8 mouse cellular contexts compared by ENCODE assay signal in the genomic region with DNA sequence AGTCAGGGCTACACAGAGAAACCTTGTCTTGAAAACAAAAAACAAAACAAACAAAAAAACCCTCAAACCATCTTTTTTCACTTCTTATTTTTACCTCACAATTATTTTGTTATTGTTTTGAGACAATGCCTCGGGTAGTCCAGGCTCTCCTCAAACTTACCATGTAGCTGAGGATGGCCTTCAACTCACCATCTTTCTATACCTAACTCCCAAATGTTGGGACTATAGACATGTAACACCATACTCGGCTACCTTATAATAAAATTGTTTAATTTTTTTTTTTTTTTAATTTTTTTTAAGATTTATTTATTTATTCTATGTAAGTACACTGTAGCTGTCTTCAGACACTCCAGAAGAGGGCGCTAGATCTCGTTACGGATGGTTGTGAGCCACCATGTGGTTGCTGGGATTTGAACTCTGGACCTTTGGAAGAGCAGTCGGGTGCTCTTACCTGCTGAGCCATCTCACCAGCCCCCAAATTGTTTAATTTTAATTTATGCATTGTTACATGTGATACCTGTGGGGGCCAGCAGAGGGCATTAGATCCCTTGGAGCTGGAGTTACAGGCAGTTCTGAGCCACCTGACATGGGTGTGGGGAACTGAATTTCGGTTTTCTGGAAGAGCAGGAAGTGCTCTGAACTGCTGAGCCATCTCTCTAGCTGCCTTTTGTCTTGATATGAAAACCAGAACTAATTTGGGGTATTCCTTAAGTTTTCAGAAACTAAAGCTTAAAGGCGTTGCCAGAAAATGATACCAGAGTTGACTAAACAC. TPM values are rescaled to one million over a fixed set of nuclear protein-coding genes. Genes with fewer than 3 reads are reported as not detected.
A peak's percentile ranks its signal among the peaks of the same experiment; 100 is the strongest.
DNase-seq lines count a peak whose midpoint lies in the region; ATAC-seq lines count a peak whose summit lies in the region.

No protein-coding gene starts in this region.

- no peak overlapping the region for H3K9ac ChIP-seq in lung, embryonic 16.5 days (ENCODE audit: low read length)

- no peak for DNase-seq in frontal cortex, postnatal 14 days (ENCODE audit: low spot score in 2 of 2)
- peak; percentile 74 for DNase-seq in ZHBTc4 (ENCODE audit: low read depth, low spot score)
- DNase-seq in embryo, embryonic 10 days (ENCODE audit: low spot score), result peak; percentile 63
- peak; percentile 67 to 84 for DNase-seq in kidney, postnatal 36 days
- peak; percentile 57 for DNase-seq in spleen, adult 12 weeks (ENCODE audit: low spot score)

- H3K4me2 ChIP-seq in lung, embryonic 16.5 days (ENCODE audit: low read depth, low read length), result no peak overlapping the region

- no peaks in the 10 kb centered on the region for H3K9me3 ChIP-seq in lung, embryonic 16.5 days (ENCODE audit: control insufficient read depth, low read length)

- no peak overlapping the region for H3K4me3 ChIP-seq in lung, embryonic 16.5 days (ENCODE audit: low read length)

- H3K36me3 ChIP-seq in lung, embryonic 16.5 days (ENCODE audit: control insufficient read depth, insufficient read depth, low read length), result no peaks in the 10 kb centered on the region

- H3K27ac ChIP-seq in lung, embryonic 16.5 days (ENCODE audit: low read length), result no peak overlapping the region

- WGBS in lung, embryonic 16.5 days, result 42% methylated on average over 6 of the region's 8 CpGs

- H3K27me3 ChIP-seq in lung, embryonic 16.5 days (ENCODE audit: control insufficient read depth, insufficient read depth, low read depth, low read length), result no peaks in the 10 kb centered on the region

- ATAC-seq in frontal cortex, adult (ENCODE audit: low TSS enrichment), result peak; percentile 59
- ATAC-seq in granulocyte monocyte progenitor cell, adult 5-6 weeks (replicated peaks; ENCODE audit: poor library complexity, severe bottlenecking), result peak; percentile 95
- peak; percentile 38; the same call in 1 of the 2 replicates for ATAC-seq in lung, embryonic 16.5 days (ENCODE audit: low read depth)

- H3K4me1 ChIP-seq in lung, embryonic 16.5 days (replicated peaks; ENCODE audit: control insufficient read depth, insufficient read depth, low read length), result no peaks in the 10 kb centered on the region; the same call in 1 of the 2 replicates

RNA-seq across cellular contexts. Expression of gene Mbd4, which starts 6.3 kb away (rescaled TPM):
- total RNA-seq in granulocyte monocyte progenitor cell, adult 5-6 weeks (2014; fragmentation: Nextera tagmentation), result 25.2 and 31.1 TPM in 2 replicates
- 16.5 and 22.9 TPM in 2 replicates for total RNA-seq in granulocyte monocyte progenitor cell, adult 5-6 weeks (2017)
- polyA plus RNA-seq in lung, embryonic 16.5 days (2015; fragmentation: Nextera tagmentation; extraction: Ambion mirVana), result 22.4 and 23.5 TPM in 2 replicates

RNA-seq across cellular contexts. Expression of gene Ift122, which starts 6.4 kb away (rescaled TPM):
- 4.0 and 7.1 TPM in 2 replicates for total RNA-seq in granulocyte monocyte progenitor cell, adult 5-6 weeks (2014; fragmentation: Nextera tagmentation)
- 4.6 and 5.7 TPM in 2 replicates for total RNA-seq in granulocyte monocyte progenitor cell, adult 5-6 weeks (2017)
- polyA plus RNA-seq in lung, embryonic 16.5 days (2015; fragmentation: Nextera tagmentation; extraction: Ambion mirVana), result 23.4 and 23.5 TPM in 2 replicates

RNA-seq across cellular contexts. Expression of gene Efcab12, which starts 8.6 kb away (rescaled TPM):
- not detected in 2 replicates for total RNA-seq in granulocyte monocyte progenitor cell, adult 5-6 weeks (2014; fragmentation: Nextera tagmentation)
- 0.21 and 0.26 TPM in 2 replicates for total RNA-seq in granulocyte monocyte progenitor cell, adult 5-6 weeks (2017)
- 1.8 and 2.1 TPM in 2 replicates for polyA plus RNA-seq in lung, embryonic 16.5 days (2015; fragmentation: Nextera tagmentation; extraction: Ambion mirVana)

RNA-seq across cellular contexts. Expression of gene Rpl32, which starts 38.3 kb away (rescaled TPM):
- 4,964 and 5,314 TPM in 2 replicates for total RNA-seq in granulocyte monocyte progenitor cell, adult 5-6 weeks (2014; fragmentation: Nextera tagmentation)
- total RNA-seq in granulocyte monocyte progenitor cell, adult 5-6 weeks (2017), result 4,316 and 4,490 TPM in 2 replicates
- polyA plus RNA-seq in lung, embryonic 16.5 days (2015; fragmentation: Nextera tagmentation; extraction: Ambion mirVana), result 2,193 and 2,268 TPM in 2 replicates

Comparison
In these comparisons a context has a peak if more than half of its experiments do, and no peak if none do; other contexts are left out.
1. ATAC-seq: peak in every context shown above with its lines; median percentile 95 in granulocyte monocyte progenitor cell, adult 5-6 weeks; 59 in frontal cortex, adult; 38 in lung, embryonic 16.5 days.
2. DNase-seq: peak in ZHBTc4 (single experiment), embryo, embryonic 10 days (single experiment), kidney, postnatal 36 days (2 of 2) and spleen, adult 12 weeks (single experiment); none in frontal cortex, postnatal 14 days (0 of 2).